Mouse (Mus musculus) cerebellum, adult 11 months (tissue): ENCODE measurements around the gene Arl1.
"Not testable (repeated sequence)": the region's sequence is repeated elsewhere in the genome, so short reads cannot be mapped to it uniquely, and the experiment has no call there.

Source experiments
- DNase-seq: peaks from one replicate; pipeline ENCODE4 v3.0.0; 2022

Arl1 gene

GRCm38 (mm10) chr10:88730571-88731495 is at the start of gene Arl1:
Gene Arl1 (plus strand): TSS chr10:88730858.
- DNase-seq = peak; percentile 92

- DNase-seq = no peak
These were observed 47.6 kb upstream of the Arl1 start for GRCm38 (mm10) chr10:88682904-88683563.

GRCm38 (mm10) chr10:88684925-88685324 is 45.7 kb upstream of the Arl1 start, which contains the start of gene Spic:
Gene Spic (minus strand): TSS chr10:88685015.
- no peak for DNase-seq

GRCm38 (mm10) chr10:88700938-88701337 is 29.7 kb upstream of the Arl1 start:
- DNase-seq = no peak

GRCm38 (mm10) chr10:88708671-88709523 is 21.8 kb upstream of the Arl1 start:
- DNase-seq = no peak

GRCm38 (mm10) chr10:88712359-88712758 is 18.3 kb upstream of the Arl1 start:
- DNase-seq = no peak

- no peak for DNase-seq
These were observed 15.9 kb upstream of the Arl1 start for GRCm38 (mm10) chr10:88714744-88715143.

GRCm38 (mm10) chr10:88715621-88716020 is 15.0 kb upstream of the Arl1 start:
- DNase-seq = no peak

GRCm38 (mm10) chr10:88716986-88717755 is 13.5 kb upstream of the Arl1 start:
- DNase-seq = no peak

GRCm38 (mm10) chr10:88717756-88718025 is 13.0 kb upstream of the Arl1 start:
- no peak for DNase-seq

- no peak for DNase-seq
These were observed 11.0 kb upstream of the Arl1 start for GRCm38 (mm10) chr10:88719618-88720017.

- DNase-seq = no peak
These were observed 5.3 kb upstream of the Arl1 start for GRCm38 (mm10) chr10:88725343-88725742.

- no peak for DNase-seq
These were observed 3.5 kb upstream of the Arl1 start for GRCm38 (mm10) chr10:88727128-88727527.

GRCm38 (mm10) chr10:88728166-88728565 is 2.5 kb upstream of the Arl1 start:
- no peak for DNase-seq

GRCm38 (mm10) chr10:88731496-88732308 is 1.0 kb downstream of the Arl1 start:
- DNase-seq = no peak

- DNase-seq = no peak
These were observed 1.6 kb downstream of the Arl1 start for GRCm38 (mm10) chr10:88732309-88732622.

GRCm38 (mm10) chr10:88739074-88739473 is 8.4 kb downstream of the Arl1 start:
- not testable (repeated sequence) for DNase-seq

GRCm38 (mm10) chr10:88739818-88740217 is 9.2 kb downstream of the Arl1 start:
- no peak for DNase-seq

GRCm38 (mm10) chr10:88740781-88741180 is 10.1 kb downstream of the Arl1 start:
- DNase-seq = no peak

- no peak for DNase-seq
These were observed 10.8 kb downstream of the Arl1 start for GRCm38 (mm10) chr10:88741426-88741825.

- no peak for DNase-seq
These were observed 31.0 kb downstream of the Arl1 start for GRCm38 (mm10) chr10:88761524-88762212.
